Mouse (Mus musculus): ENCODE measurements at regions not wholly inside any gene's neighbourhood (a gene's known extent, or its start where the extent isn't known, plus 50 kb on each side); places are given as distances from the start of the nearest gene placed in this dataset.
A peak's percentile ranks its signal among the peaks of the same experiment; 100 is the strongest.

GRCm38 (mm10) chr15:63648142-63648989 is 196.6 kb downstream of the Gsdmc2 start:
- TF ChIP-seq CTCF (IDR thresholded peaks at IDR 0.05; ENCODE audit: low read depth) (no peak), EP300 (IDR thresholded peaks at IDR 0.05; ENCODE audit: low read depth) (peak; percentile 72)
